Mouse (Mus musculus) ES-Bruce4 (cell line): ENCODE results near the gene 4933427I04Rik.

Experiments
- CTCF ChIP-seq: IDR thresholded peaks from one replicate; pipeline ENCODE4 v1.8.1; 2011; ENCODE audit warnings: low read depth, low read length
- POLR2A ChIP-seq: IDR thresholded peaks from one replicate; pipeline ENCODE4 v1.8.1; 2011; ENCODE audit warnings: low read length; ENCODE audit not compliant: insufficient read depth

DNA sequence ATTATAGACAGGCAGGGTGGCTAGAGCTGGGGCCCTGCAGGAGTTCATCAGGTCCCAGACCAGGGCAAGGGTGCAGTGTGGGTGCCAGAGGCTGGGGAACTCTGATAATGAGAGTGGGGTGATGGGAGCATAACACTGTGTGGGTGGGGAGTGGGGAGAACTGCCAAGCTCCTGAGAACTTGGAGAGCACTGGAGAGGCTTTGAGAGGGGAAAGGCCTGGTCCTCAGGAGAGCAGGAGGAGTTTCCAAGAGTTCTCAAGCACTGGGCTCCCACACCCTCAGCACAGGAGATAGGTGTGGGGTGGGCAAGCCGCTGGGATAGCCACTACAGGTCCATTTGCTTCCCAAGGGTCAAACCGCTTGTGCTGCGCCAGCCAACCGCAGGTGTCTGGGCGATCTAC is 34.2 kb downstream of the 4933427I04Rik start:
- no peak for TF ChIP-seq POLR2A
- no peak for TF ChIP-seq CTCF
